In genomic region chr8:95166400-95166799, GRCm38 (mm10) we compare ENCODE assay signal across 18 mouse cellular contexts. TPM values are rescaled to one million over a fixed set of nuclear protein-coding genes. Genes with fewer than 3 reads are reported as not detected.
DNase-seq lines count a peak whose midpoint lies in the region; ATAC-seq lines count a peak whose summit lies in the region.
"Had no signal": no experiment of that assay in that cellular context is flagged by ENCODE, and none has a peak within 500 bp of the region (broad histone marks: within the 10 kb centered on the region; RNA-seq: fewer than 3 reads in every experiment).

No protein-coding gene starts in this region.

- no peaks in the 10 kb centered on the region for H3K27me3 ChIP-seq in forebrain, embryonic 10.5 days (ENCODE audit: poor library complexity, severe bottlenecking)
- no peaks in the 10 kb centered on the region for H3K27me3 ChIP-seq in forebrain, embryonic 11.5 days (ENCODE audit: control insufficient read depth, insufficient read depth, low read length)
- H3K27me3 ChIP-seq in kidney, embryonic 14.5 days (ENCODE audit: control insufficient read depth, insufficient read depth, low read length) = no peaks in the 10 kb centered on the region
- H3K27me3 ChIP-seq in limb, embryonic 12.5 days = peaks cover 3% of the 10 kb centered on the region; the same call in 1 of the 2 replicates
- H3K27me3 ChIP-seq in limb, embryonic 10.5 days (ENCODE audit: low read depth, poor library complexity, severe bottlenecking) = no peaks in the 10 kb centered on the region
- H3K27me3 ChIP-seq: embryonic facial prominence, embryonic 12.5 days; forebrain, embryonic 12.5 days; stomach, embryonic 15.5 days had no signal

- H3K9me3 ChIP-seq in forebrain, embryonic 10.5 days = no peaks in the 10 kb centered on the region
- H3K9me3 ChIP-seq in forebrain, embryonic 11.5 days (ENCODE audit: control insufficient read depth, low read length) = no peaks in the 10 kb centered on the region
- no peaks in the 10 kb centered on the region for H3K9me3 ChIP-seq in kidney, embryonic 14.5 days (ENCODE audit: control insufficient read depth, low read length)
- H3K9me3 ChIP-seq in limb, embryonic 12.5 days = no peaks in the 10 kb centered on the region
- no peaks in the 10 kb centered on the region for H3K9me3 ChIP-seq in limb, embryonic 10.5 days (replicated peaks)
- H3K9me3 ChIP-seq: embryonic facial prominence, embryonic 12.5 days; forebrain, embryonic 12.5 days; heart, embryonic 13.5 days; liver, embryonic 12.5 days; stomach, embryonic 15.5 days had no signal

- 60% methylated on average over 7 of the region's 7 CpGs for WGBS in forebrain, embryonic 10.5 days
- WGBS in forebrain, embryonic 11.5 days = 54% methylated on average over 7 of the region's 7 CpGs
- WGBS in kidney, embryonic 14.5 days = 93% methylated on average over 7 of the region's 7 CpGs
- WGBS in limb, embryonic 12.5 days = 85% methylated on average over 7 of the region's 7 CpGs
- WGBS in limb, embryonic 10.5 days = 90% methylated on average over 7 of the region's 7 CpGs

- peaks cover 39% of the 10 kb centered on the region for H3K4me1 ChIP-seq in forebrain, embryonic 10.5 days
- 0 out of 2 replicates have a peak, but pooled peaks cover 2% of the 10 kb centered on the region for H3K4me1 ChIP-seq in forebrain, embryonic 11.5 days (replicated peaks; ENCODE audit: control insufficient read depth, insufficient read depth, low read length)
- no peaks in the 10 kb centered on the region for H3K4me1 ChIP-seq in kidney, embryonic 14.5 days (ENCODE audit: control insufficient read depth, insufficient read depth, low read length)
- H3K4me1 ChIP-seq in limb, embryonic 12.5 days (replicated peaks) = peaks cover 18% of the 10 kb centered on the region
- peaks cover 48% of the 10 kb centered on the region for H3K4me1 ChIP-seq in limb, embryonic 10.5 days
- H3K4me1 ChIP-seq: embryonic facial prominence, embryonic 12.5 days; liver, embryonic 12.5 days; stomach, embryonic 15.5 days had no signal

- H3K9ac ChIP-seq in forebrain, embryonic 11.5 days (ENCODE audit: low read length) = no peak overlapping the region
- H3K9ac ChIP-seq in kidney, embryonic 14.5 days (ENCODE audit: low read depth, low read length) = no peak overlapping the region
- 0 out of 2 replicates have a peak overlapping the region, but pooled peaks have one; percentile 12 for H3K9ac ChIP-seq in limb, embryonic 12.5 days (replicated peaks)
- H3K9ac ChIP-seq: embryonic facial prominence, embryonic 12.5 days; forebrain, embryonic 12.5 days; forebrain, postnatal 0 days; heart, embryonic 13.5 days; liver, embryonic 12.5 days; liver, postnatal 0 days; stomach, embryonic 15.5 days had no signal

- DNase-seq in forebrain, embryonic 10.5 days (ENCODE audit: extremely low spot score, low spot score) = no peak
- no peak for DNase-seq in forebrain, embryonic 11.5 days (ENCODE audit: low spot score)
- peak; percentile 46 for DNase-seq in kidney, adult 11 months
- DNase-seq in limb, embryonic 10.5 days (ENCODE audit: low spot score) = no peak
- no peak for DNase-seq in left cerebral cortex, postnatal 10 days (ENCODE audit: extremely low spot score in 1 of 2, low spot score in 2 of 2)
- DNase-seq: embryo, embryonic 11 days; forebrain, postnatal 0 days; kidney, postnatal 10 days; liver, postnatal 0 days had no signal

- ATAC-seq in forebrain, embryonic 11.5 days (replicated peaks; ENCODE audit: low FRiP score) = no peak
- ATAC-seq in kidney, embryonic 14.5 days (ENCODE audit: low FRiP score, low TSS enrichment) = no peak
- ATAC-seq in limb, embryonic 12.5 days (ENCODE audit: insufficient number of reproducible peaks, insufficient read depth, low FRiP score, low TSS enrichment, low read depth) = no peak
- ATAC-seq: liver, embryonic 12.5 days; liver, postnatal 0 days; midbrain, embryonic 16.5 days had no signal

- no peak overlapping the region for H3K4me3 ChIP-seq in forebrain, embryonic 10.5 days
- no peak overlapping the region for H3K4me3 ChIP-seq in forebrain, embryonic 11.5 days (ENCODE audit: low read depth, low read length)
- H3K4me3 ChIP-seq in kidney, embryonic 14.5 days (ENCODE audit: low read length) = no peak overlapping the region
- no peak overlapping the region for H3K4me3 ChIP-seq in limb, embryonic 12.5 days (replicated peaks)
- H3K4me3 ChIP-seq in limb, embryonic 10.5 days = no peak overlapping the region
- H3K4me3 ChIP-seq: embryonic facial prominence, embryonic 12.5 days; forebrain, embryonic 12.5 days; heart, embryonic 13.5 days; liver, embryonic 12.5 days; stomach, embryonic 15.5 days had no signal

- no peak overlapping the region for H3K4me2 ChIP-seq in forebrain, embryonic 11.5 days (ENCODE audit: low read depth, low read length, severe bottlenecking)
- H3K4me2 ChIP-seq in kidney, embryonic 14.5 days (replicated peaks; ENCODE audit: low read depth, low read length) = no peak overlapping the region
- no peak overlapping the region for H3K4me2 ChIP-seq in limb, embryonic 12.5 days
- H3K4me2 ChIP-seq: embryonic facial prominence, embryonic 12.5 days; forebrain, embryonic 12.5 days; heart, embryonic 13.5 days; liver, embryonic 12.5 days; midbrain, embryonic 11.5 days; stomach, embryonic 15.5 days had no signal

- no peaks in the 10 kb centered on the region for H3K36me3 ChIP-seq in forebrain, embryonic 10.5 days (replicated peaks)
- no peaks in the 10 kb centered on the region for H3K36me3 ChIP-seq in forebrain, embryonic 11.5 days (ENCODE audit: control insufficient read depth, insufficient read depth, low read length)
- no peaks in the 10 kb centered on the region for H3K36me3 ChIP-seq in kidney, embryonic 14.5 days (ENCODE audit: control insufficient read depth, insufficient read depth, low read length)
- no peaks in the 10 kb centered on the region for H3K36me3 ChIP-seq in limb, embryonic 12.5 days
- no peaks in the 10 kb centered on the region for H3K36me3 ChIP-seq in limb, embryonic 10.5 days
- H3K36me3 ChIP-seq: embryonic facial prominence, embryonic 12.5 days; forebrain, embryonic 12.5 days; heart, embryonic 13.5 days; liver, embryonic 12.5 days; stomach, embryonic 15.5 days had no signal

- intact Hi-C loops in left cerebral cortex, postnatal 10 days (cut with DNase I) = no loop called here

- H3K27ac ChIP-seq in forebrain, embryonic 10.5 days = peak overlapping the region; percentile 12; the same call in 1 of the 2 replicates
- H3K27ac ChIP-seq in forebrain, embryonic 11.5 days (ENCODE audit: low read depth, low read length) = no peak overlapping the region
- no peak overlapping the region for H3K27ac ChIP-seq in kidney, embryonic 14.5 days (ENCODE audit: low read depth, low read length)
- H3K27ac ChIP-seq in limb, embryonic 12.5 days = no peak overlapping the region
- H3K27ac ChIP-seq in limb, embryonic 10.5 days = no peak overlapping the region
- H3K27ac ChIP-seq: embryonic facial prominence, embryonic 12.5 days; forebrain, embryonic 12.5 days; heart, embryonic 13.5 days; liver, embryonic 12.5 days; stomach, embryonic 15.5 days had no signal

RNA-seq across cellular contexts. Expression of gene Kifc3, which starts 36.2 kb away (rescaled TPM):
- polyA plus RNA-seq in forebrain, embryonic 10.5 days (2016; fragmentation: Nextera tagmentation; extraction: Ambion mirVana) = 4.4 and 5.5 TPM in 2 replicates
- 5.5 and 5.9 TPM in 2 replicates for polyA plus RNA-seq in forebrain, embryonic 11.5 days (2014; fragmentation: Nextera tagmentation; extraction: Ambion mirVana)
- polyA plus RNA-seq in kidney, embryonic 14.5 days (2014; fragmentation: Nextera tagmentation; extraction: Ambion mirVana) = 13.5 and 19.8 TPM in 2 replicates
- 16.4 and 16.5 TPM in 2 replicates for polyA plus RNA-seq in limb, embryonic 12.5 days (2016; fragmentation: Nextera tagmentation; extraction: Ambion mirVana)
- polyA plus RNA-seq in limb, embryonic 10.5 days (2016; fragmentation: Nextera tagmentation; extraction: Ambion mirVana) = 10.8 and 13.2 TPM in 2 replicates
- 10 to 100 TPM; 56.2 to 58.6 TPM for total RNA-seq in left cerebral cortex, postnatal 10 days (2021)
